Mouse (Mus musculus) MEL-GATA-1-ER (cell line): ENCODE measurements at regions not wholly inside any gene's neighbourhood (a gene's known extent, or its start where the extent isn't known, plus 50 kb on each side); places are given as distances from the start of the nearest gene placed in this dataset.
"Not testable (repeated sequence)": the region's sequence is repeated elsewhere in the genome, so short reads cannot be mapped to it uniquely, and the experiment has no call there.

Source experiments
- DNase-seq: peaks from one replicate; pipeline ENCODE4 v3.0.0-alpha.2; 2012; ENCODE audit warnings: low read depth; ENCODE audit errors: extremely low read depth

DNA sequence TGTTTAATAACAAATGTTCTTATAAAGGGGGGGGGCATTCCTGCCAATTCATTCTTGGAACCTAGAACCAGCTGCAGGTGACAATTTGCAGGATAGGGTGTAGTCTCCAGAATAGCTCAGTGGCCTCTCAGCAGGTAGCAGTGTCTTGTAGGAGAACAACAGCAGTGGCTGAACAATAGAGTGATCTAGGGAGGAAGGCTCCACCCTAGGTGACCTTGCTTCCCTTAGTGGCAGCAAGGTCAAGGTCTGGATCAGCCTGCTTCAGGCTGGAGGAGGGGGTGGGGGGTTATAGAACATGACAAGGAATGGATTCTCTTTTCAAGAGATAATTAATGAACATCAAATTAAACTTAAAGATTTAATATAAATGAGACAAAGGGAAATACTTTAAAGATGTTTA, 358.5 kb upstream of the Tgif2lx2 start:
- no peak for DNase-seq

GRCm38 (mm10) chrX:118112582-118112981, 314.4 kb upstream of the Tgif2lx2 start:
- DNase-seq, result peak; percentile 22

GRCm38 (mm10) chrX:118117121-118117520, 309.9 kb upstream of the Tgif2lx2 start:
- not testable (repeated sequence) for DNase-seq

DNA sequence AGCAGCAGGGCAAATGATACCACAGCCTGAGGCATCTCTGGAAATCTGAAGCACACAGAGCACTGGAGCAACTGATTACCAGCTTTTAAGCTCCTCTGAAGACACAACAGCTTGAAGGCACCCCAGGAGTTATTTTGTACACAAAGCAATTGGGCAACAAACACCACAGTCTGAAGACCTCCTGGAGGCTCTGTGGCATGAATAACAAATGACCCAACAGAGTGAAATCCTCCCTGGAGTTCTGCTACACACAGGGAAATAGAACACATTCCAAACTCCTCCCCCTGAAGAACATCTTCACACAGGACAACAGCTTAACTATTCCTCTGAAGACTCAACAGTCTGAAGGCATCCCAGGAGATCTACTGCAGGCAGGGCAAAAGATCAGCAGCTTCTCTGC, 291.8 kb upstream of the Tgif2lx2 start:
- no peak for DNase-seq
